Mouse (Mus musculus): Measurements from ENCODE around the gene Tm4sf19.

DNA sequence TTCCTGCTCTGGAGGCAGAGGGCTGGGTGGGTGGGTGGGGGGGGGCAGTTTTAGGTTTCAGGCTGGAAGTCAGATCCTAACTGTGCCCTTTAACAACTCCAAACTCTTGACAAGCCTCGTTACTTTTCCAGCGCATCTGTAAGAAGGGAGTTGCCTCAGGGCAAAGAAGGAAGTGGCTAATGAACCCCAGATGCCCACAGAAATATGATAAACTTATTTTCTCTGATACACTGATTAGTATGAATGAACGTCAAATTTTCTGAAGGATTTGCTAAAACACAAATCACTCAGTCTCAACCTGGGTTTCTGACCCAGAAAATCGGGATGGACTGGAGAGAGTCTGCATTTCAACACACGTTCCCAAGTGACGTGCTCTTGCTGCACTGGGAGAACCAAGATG, 6.4 kb downstream of the Tm4sf19 start:
- TF ChIP-seq CTCF (IDR thresholded peaks at IDR 0.05; ENCODE audit: low read depth, low read length) (no peak), POLR2A (IDR thresholded peaks at IDR 0.05; ENCODE audit: extremely low read depth, insufficient read depth, low read length) (no peak)
